Mouse (Mus musculus) hindbrain, embryonic 15.5 days (tissue): ENCODE results near the gene Arhgap30. TPM values are rescaled to one million over a fixed set of nuclear protein-coding genes. Genes with fewer than 3 reads are reported as not detected.

Experiments
- ATAC-seq: fragments of 200-750 bp; cut with Nextera tagmentation; 2 replicates; pipeline ENCODE4 v1.8.0; 2017; ENCODE audit warnings: low read depth, moderate number of reproducible peaks, moderate TSS enrichment; ENCODE audit not compliant: low FRiP score
- H3K27ac ChIP-seq: fragments of 300-500 bp; sonication (generic); replicated peaks from 2 replicates; pipeline ENCODE4 v1.5.1; 2015; ENCODE audit warnings: mild to moderate bottlenecking, inconsistent platforms
- H3K27me3 ChIP-seq: fragments of 300-500 bp; sonication (generic); 2 replicates; pipeline ENCODE4 v1.6.1; 2015; ENCODE audit warnings: control low read depth, inconsistent platforms
- H3K36me3 ChIP-seq: fragments of 300-500 bp; sonication (generic); 2 replicates; pipeline ENCODE4 v1.6.1; 2015; ENCODE audit warnings: control low read depth, inconsistent platforms
- H3K4me1 ChIP-seq: fragments of 300-500 bp; sonication (generic); replicated peaks from 2 replicates; pipeline ENCODE4 v1.6.1; 2015; ENCODE audit warnings: control low read depth, inconsistent platforms
- H3K4me2 ChIP-seq: fragments of 300-500 bp; sonication (generic); 2 replicates; pipeline ENCODE4 v1.6.1; 2015; ENCODE audit warnings: moderate library complexity, mild to moderate bottlenecking, inconsistent platforms
- H3K4me3 ChIP-seq: fragments of 300-500 bp; sonication (generic); 2 replicates; pipeline ENCODE4 v1.5.1; 2015; ENCODE audit warnings: mild to moderate bottlenecking, inconsistent platforms
- H3K9ac ChIP-seq: fragments of 300-500 bp; sonication (generic); 2 replicates; pipeline ENCODE4 v1.6.1; 2015; ENCODE audit warnings: inconsistent platforms
- H3K9me3 ChIP-seq: fragments of 300-500 bp; sonication (generic); 2 replicates; pipeline ENCODE4 v1.6.1; 2016; ENCODE audit warnings: control low read depth, inconsistent platforms
- WGBS: fragments of 180-500 bp; shearing (Covaris S2); methylation state at CpG from one replicate; pipeline ENCODE4 v1.1.7; 2015; 5-methylcytosine and 5-hydroxymethylcytosine counted together
- polyA plus RNA-seq: library from polyadenylated mRNA; unstranded; fragments of >200 nt; fragmentation: Nextera tagmentation; extraction: Ambion mirVana; gene quantifications from 2 replicates; pipeline ENCODE4 v1.2.1, GENCODE M21; 2015

The Arhgap30 gene
- polyA plus RNA-seq, 1 experiment from 2014 or later: 0.60 TPM

- Histone ChIP-seq H3K9me3 (no peaks in the 10 kb centered on the region), H3K4me1 (peaks cover 23% of the 10 kb centered on the region), H3K9ac (peak overlapping the region; percentile 86), H3K27ac (peak overlapping the region; percentile 97), H3K4me3 (peak overlapping the region; percentile 78), H3K27me3 (0 out of 2 replicates have a peak, but pooled peaks cover 11% of the 10 kb centered on the region), H3K36me3 (peaks cover 22% of the 10 kb centered on the region), H3K4me2 (peak overlapping the region; percentile 63)
- 20% methylated on average over 3 of the region's 3 CpGs for whole genome bisulfite sequencing
- ATAC-seq: no peak
Measured at GRCm38 (mm10) chr1:171412446-171412845, 23.7 kb downstream of the Arhgap30 start.

DNA sequence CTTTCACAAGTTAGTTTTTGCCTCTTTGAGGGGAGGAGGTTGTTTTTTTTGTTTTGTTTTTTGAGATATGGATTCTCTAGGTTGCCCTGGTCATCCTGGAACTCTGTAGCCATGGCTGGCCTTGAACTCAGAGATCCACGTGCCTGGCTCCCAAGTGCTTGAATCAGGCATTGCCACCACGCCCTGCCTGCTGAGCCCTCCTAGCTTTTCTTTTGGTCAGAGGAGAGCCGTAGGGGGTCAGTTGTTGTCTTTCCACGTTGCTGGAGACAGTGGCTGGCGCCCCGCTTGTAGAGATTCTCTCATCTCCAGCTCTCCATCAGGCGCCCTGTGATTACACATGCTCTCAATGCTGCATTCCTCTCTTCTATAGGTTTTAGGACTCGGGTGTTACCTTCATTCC is 24.9 kb downstream of the Arhgap30 start:
- Histone ChIP-seq H3K4me2 (peak overlapping the region; percentile 63), H3K36me3 (peaks cover 30% of the 10 kb centered on the region), H3K9me3 (no peaks in the 10 kb centered on the region), H3K27me3 (0 out of 2 replicates have a peak, but pooled peaks cover 5% of the 10 kb centered on the region), H3K4me1 (peaks cover 23% of the 10 kb centered on the region), H3K27ac (no peak overlapping the region), H3K4me3 (no peak overlapping the region), H3K9ac (no peak overlapping the region)
- ATAC-seq: no peak
- WGBS: 79% methylated on average over 8 of the region's 8 CpGs

GRCm38 (mm10) chr1:171418660-171419059 is 29.9 kb downstream of the Arhgap30 start, which contains the start of gene Tstd1:
Gene Tstd1 (plus strand): TSS chr1:171418872.
- H3K9me3 ChIP-seq: no peaks in the 10 kb centered on the region
- no peak within 1 kb of the TSS for H3K4me2 ChIP-seq
- H3K27ac ChIP-seq: peak within 1 kb of the TSS; percentile 30; the same call in 1 of the 2 replicates
- H3K27me3 ChIP-seq: no peaks in the 10 kb centered on the region
- no peak within 1 kb of the TSS for H3K4me3 ChIP-seq
- no peak within 1 kb of the TSS for H3K9ac ChIP-seq
- 93% methylated on average over 5 of the region's 5 CpGs for WGBS
- no peak for ATAC-seq
- H3K4me1 ChIP-seq: peaks cover 14% of the 10 kb centered on the region
- H3K36me3 ChIP-seq: peaks cover 52% of the 10 kb centered on the region

DNA sequence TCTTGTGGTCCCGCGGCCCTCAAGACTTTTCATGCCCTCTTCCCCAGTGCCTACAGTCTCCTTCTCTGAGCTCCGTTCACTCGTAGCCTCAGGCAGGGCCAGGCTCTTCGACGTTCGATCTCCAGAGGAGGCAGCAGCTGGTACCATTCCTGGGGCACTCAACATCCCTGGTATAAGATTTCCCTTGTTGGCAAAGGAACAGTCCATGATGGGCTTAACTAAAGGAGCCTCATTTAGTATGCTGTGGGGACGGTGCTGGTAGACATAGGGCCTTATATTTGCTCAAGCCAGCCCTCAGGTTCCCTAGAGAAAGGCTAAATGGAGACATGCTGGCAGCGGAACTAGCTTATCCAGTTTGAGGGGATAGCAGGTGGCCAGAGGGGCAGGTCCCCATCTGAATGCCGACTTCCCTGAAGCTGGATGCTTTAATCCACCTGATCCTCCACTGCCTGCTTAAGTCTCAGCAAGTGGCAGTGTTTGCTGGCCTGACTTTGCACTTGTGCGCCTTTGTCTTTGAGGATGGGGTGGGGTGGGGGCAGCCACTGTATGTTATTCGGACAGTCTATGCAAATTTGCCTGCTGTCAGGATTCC is 30.6 kb downstream of the Arhgap30 start:
- Histone ChIP-seq H3K4me1 (peaks cover 7% of the 10 kb centered on the region), H3K4me3 (no peak overlapping the region), H3K36me3 (peaks cover 52% of the 10 kb centered on the region), H3K27ac (peak overlapping the region; percentile 30; the same call in 1 of the 2 replicates), H3K27me3 (no peaks in the 10 kb centered on the region), H3K9ac (no peak overlapping the region), H3K9me3 (no peaks in the 10 kb centered on the region), H3K4me2 (no peak overlapping the region)
- 34% methylated on average over 12 of the region's 12 CpGs for WGBS
- peak; percentile 69 for ATAC-seq

- no peaks in the 10 kb centered on the region for H3K9me3 ChIP-seq
- H3K9ac ChIP-seq: no peak overlapping the region
- peak; percentile 63; the same call in 1 of the 2 replicates for ATAC-seq
- WGBS: 63% methylated on average over 5 of the region's 5 CpGs
- H3K4me1 ChIP-seq: 0 out of 2 replicates have a peak, but pooled peaks cover 4% of the 10 kb centered on the region
- peak overlapping the region; percentile 30; the same call in 1 of the 2 replicates for H3K27ac ChIP-seq
- H3K4me2 ChIP-seq: no peak overlapping the region
- H3K36me3 ChIP-seq: peaks cover 52% of the 10 kb centered on the region
- H3K27me3 ChIP-seq: no peaks in the 10 kb centered on the region
- no peak overlapping the region for H3K4me3 ChIP-seq
Measured at GRCm38 (mm10) chr1:171419905-171420304, 31.2 kb downstream of the Arhgap30 start.

GRCm38 (mm10) chr1:171422504-171423095 is 33.8 kb downstream of the Arhgap30 start:
- 91% methylated on average over 8 of the region's 8 CpGs for WGBS
- H3K4me1 ChIP-seq: 0 out of 2 replicates have a peak, but pooled peaks cover 4% of the 10 kb centered on the region
- H3K9me3 ChIP-seq: no peaks in the 10 kb centered on the region
- H3K9ac ChIP-seq: no peak overlapping the region
- no peaks in the 10 kb centered on the region for H3K27me3 ChIP-seq
- no peak for ATAC-seq
- H3K27ac ChIP-seq: no peak overlapping the region
- H3K4me3 ChIP-seq: no peak overlapping the region
- H3K4me2 ChIP-seq: no peak overlapping the region
- H3K36me3 ChIP-seq: peaks cover 29% of the 10 kb centered on the region

GRCm38 (mm10) chr1:171424638-171425037 is 35.9 kb downstream of the Arhgap30 start:
- Histone ChIP-seq H3K4me2 (no peak overlapping the region), H3K36me3 (peaks cover 11% of the 10 kb centered on the region; the same call in 1 of the 2 replicates), H3K9me3 (no peaks in the 10 kb centered on the region), H3K4me3 (no peak overlapping the region), H3K4me1 (no peaks in the 10 kb centered on the region), H3K9ac (no peak overlapping the region), H3K27me3 (no peaks in the 10 kb centered on the region), H3K27ac (no peak overlapping the region)
- ATAC-seq: no peak
- 77% methylated on average over 5 of the region's 5 CpGs for WGBS

GRCm38 (mm10) chr1:171425126-171425525 is 36.4 kb downstream of the Arhgap30 start:
- Histone ChIP-seq H3K4me1 (no peaks in the 10 kb centered on the region), H3K36me3 (peaks cover 6% of the 10 kb centered on the region; the same call in 1 of the 2 replicates), H3K9ac (no peak overlapping the region), H3K4me3 (no peak overlapping the region), H3K27me3 (no peaks in the 10 kb centered on the region), H3K4me2 (no peak overlapping the region), H3K9me3 (no peaks in the 10 kb centered on the region), H3K27ac (no peak overlapping the region)
- WGBS: 89% methylated on average over 4 of the region's 4 CpGs
- no peak for ATAC-seq

- peaks cover 2% of the 10 kb centered on the region; the same call in 1 of the 2 replicates for H3K27me3 ChIP-seq
- no peaks in the 10 kb centered on the region for H3K9me3 ChIP-seq
- WGBS: 83% methylated on average over 5 of the region's 5 CpGs
- H3K4me2 ChIP-seq: no peak overlapping the region
- no peak overlapping the region for H3K9ac ChIP-seq
- H3K27ac ChIP-seq: no peak overlapping the region
- no peak overlapping the region for H3K4me3 ChIP-seq
- ATAC-seq: no peak
- no peaks in the 10 kb centered on the region for H3K36me3 ChIP-seq
- peaks cover 1% of the 10 kb centered on the region for H3K4me1 ChIP-seq
Measured at GRCm38 (mm10) chr1:171432158-171432557, 43.4 kb downstream of the Arhgap30 start.

GRCm38 (mm10) chr1:171435288-171435814 is 46.6 kb downstream of the Arhgap30 start:
- Histone ChIP-seq H3K4me3 (no peak overlapping the region), H3K27ac (no peak overlapping the region), H3K36me3 (no peaks in the 10 kb centered on the region), H3K4me2 (no peak overlapping the region), H3K9me3 (no peaks in the 10 kb centered on the region), H3K9ac (no peak overlapping the region), H3K4me1 (peaks cover 11% of the 10 kb centered on the region), H3K27me3 (peaks cover 26% of the 10 kb centered on the region)
- WGBS: 60% methylated on average over 7 of the region's 7 CpGs
- ATAC-seq: no peak

DNA sequence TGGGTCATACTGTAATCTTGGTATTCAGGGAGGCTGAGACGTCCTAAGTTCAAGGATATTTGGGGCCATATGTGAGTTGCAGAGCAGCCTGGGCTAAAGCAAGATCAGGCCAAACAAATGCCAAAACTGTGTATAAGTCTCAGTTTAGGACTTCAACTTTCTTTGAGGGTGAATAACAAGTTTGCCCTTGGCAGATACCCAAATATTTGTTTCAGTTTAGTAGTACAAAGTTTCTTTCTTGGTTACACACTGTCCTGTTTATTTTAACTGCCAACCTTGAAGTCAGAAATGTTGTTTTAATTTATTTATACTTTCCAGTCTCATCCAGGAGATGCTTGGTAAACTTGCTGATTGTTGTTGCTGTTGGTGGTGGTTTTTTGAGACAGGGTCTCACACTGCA is 47.2 kb downstream of the Arhgap30 start:
- H3K27me3 ChIP-seq: peaks cover 26% of the 10 kb centered on the region
- H3K9ac ChIP-seq: no peak overlapping the region
- no peak overlapping the region for H3K4me2 ChIP-seq
- H3K9me3 ChIP-seq: no peaks in the 10 kb centered on the region
- peaks cover 14% of the 10 kb centered on the region for H3K4me1 ChIP-seq
- 76% methylated on average over 1 of the region's 1 CpGs for WGBS
- H3K36me3 ChIP-seq: no peaks in the 10 kb centered on the region
- ATAC-seq: no peak
- no peak overlapping the region for H3K4me3 ChIP-seq
- H3K27ac ChIP-seq: no peak overlapping the region
